Mouse (Mus musculus) heart, adult 2 months (tissue): ENCODE measurements around the gene Hspa1a.

Source experiments
- CTCF ChIP-seq: fragments of 200-600 bp; IDR thresholded peaks from 2 replicates; pipeline ENCODE4 v1.8.1; 2022; ENCODE audit warnings: antibody characterized with exemption, mild to moderate bottlenecking, moderate library complexity
- EP300 ChIP-seq: fragments of 200-500 bp; IDR thresholded peaks from 2 replicates; pipeline ENCODE4 v1.6.1; 2011; ENCODE audit warnings: low read depth, low read length, control low read depth; ENCODE audit not compliant: insufficient read depth

DNA sequence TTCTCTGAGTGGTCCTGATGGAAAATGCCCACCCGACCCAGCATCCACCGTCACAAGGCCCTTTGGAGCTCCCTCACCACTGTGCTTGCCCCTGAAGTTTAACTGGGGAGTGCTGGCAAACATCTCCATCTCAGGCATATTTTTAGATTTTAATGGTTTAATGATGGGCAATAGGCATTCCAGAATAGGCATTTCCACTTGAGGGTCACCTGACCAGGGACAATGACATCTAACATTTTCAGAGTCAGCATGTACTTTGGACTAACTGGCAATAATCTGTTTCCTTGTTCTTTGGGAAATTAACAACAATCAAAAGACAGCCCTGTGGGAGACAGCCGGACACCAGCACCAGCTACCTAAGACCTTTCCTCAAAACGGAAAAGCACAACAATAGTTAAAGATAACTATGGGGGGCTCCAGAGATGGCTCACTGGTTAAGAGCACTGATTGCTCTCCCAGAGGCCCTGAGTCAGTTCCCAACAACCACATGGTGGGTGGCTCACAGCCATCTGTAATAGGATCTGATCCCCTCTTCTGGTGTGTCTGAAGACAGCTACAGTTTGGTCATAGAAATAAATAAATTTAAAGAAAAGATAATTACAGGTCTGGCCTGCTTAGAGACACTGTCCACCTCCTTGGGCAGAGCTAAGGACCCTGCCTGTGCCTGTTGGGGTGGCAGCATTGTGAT lies 28.7 kb downstream of the Hspa1a start:
- TF ChIP-seq CTCF (no peak), EP300 (no peak)
